Mouse (Mus musculus) embryonic facial prominence, embryonic 15.5 days (tissue): ENCODE data around the gene Runx3. TPM values are rescaled to one million over a fixed set of nuclear protein-coding genes. Genes with fewer than 3 reads are reported as not detected.

Experiments used
- ATAC-seq: fragments of 200-750 bp; cut with Nextera tagmentation; 2 replicates; pipeline ENCODE4 v1.8.0; 2017; ENCODE audit warnings: low read depth, moderate TSS enrichment; ENCODE audit not compliant: insufficient number of reproducible peaks, low FRiP score, low TSS enrichment
- H3K27ac ChIP-seq: fragments of 300-500 bp; sonication (generic); replicated peaks from 2 replicates; pipeline ENCODE4 v1.5.1; 2015; ENCODE audit warnings: mild to moderate bottlenecking, inconsistent platforms
- H3K27me3 ChIP-seq: fragments of 300-500 bp; sonication (generic); 2 replicates; pipeline ENCODE4 v1.6.1; 2015; ENCODE audit warnings: inconsistent platforms
- H3K36me3 ChIP-seq: fragments of 300-500 bp; sonication (generic); 2 replicates; pipeline ENCODE4 v1.6.1; 2015; ENCODE audit warnings: mild to moderate bottlenecking, inconsistent platforms
- H3K4me1 ChIP-seq: fragments of 300-500 bp; sonication (generic); 2 replicates; pipeline ENCODE4 v1.6.1; 2015; ENCODE audit warnings: inconsistent platforms
- H3K4me2 ChIP-seq: fragments of 300-500 bp; sonication (generic); replicated peaks from 2 replicates; pipeline ENCODE4 v1.6.1; 2015; ENCODE audit warnings: mild to moderate bottlenecking, inconsistent platforms
- H3K4me3 ChIP-seq: fragments of 300-500 bp; sonication (generic); replicated peaks from 2 replicates; pipeline ENCODE4 v1.5.1; 2015; ENCODE audit warnings: mild to moderate bottlenecking, inconsistent platforms
- H3K9ac ChIP-seq: fragments of 300-500 bp; sonication (generic); 2 replicates; pipeline ENCODE4 v1.6.1; 2015; ENCODE audit warnings: inconsistent platforms
- H3K9me3 ChIP-seq: fragments of 300-500 bp; sonication (generic); replicated peaks from 2 replicates; pipeline ENCODE4 v1.6.1; 2016; ENCODE audit warnings: inconsistent platforms
- WGBS: fragments of 180-500 bp; shearing (Covaris S2); methylation state at CpG from one replicate; pipeline ENCODE4 v1.1.7; 2015; 5-methylcytosine and 5-hydroxymethylcytosine counted together
- polyA plus RNA-seq: library from polyadenylated mRNA; unstranded; fragments of >200 nt; fragmentation: Nextera tagmentation; extraction: Ambion mirVana; gene quantifications from 2 replicates; pipeline ENCODE4 v1.2.1, GENCODE M21; 2015

Runx3 gene
- polyA plus RNA-seq, 1 experiment from 2014 or later, result 3.2 TPM

- Histone ChIP-seq H3K4me3 (no peak overlapping the region), H3K9ac (no peak overlapping the region), H3K4me2 (no peak overlapping the region), H3K27me3 (peaks cover 76% of the 10 kb centered on the region), H3K9me3 (no peaks in the 10 kb centered on the region), H3K4me1 (peaks cover 49% of the 10 kb centered on the region), H3K27ac (no peak overlapping the region), H3K36me3 (no peaks in the 10 kb centered on the region)
- ATAC-seq, result peak; percentile 24; the same call in 1 of the 2 replicates
- WGBS, result 18% methylated on average over 9 of the region's 9 CpGs
Observed at GRCm38 (mm10) chr4:135158724-135159409, 38.4 kb downstream of the Runx3 start.

- no peaks in the 10 kb centered on the region for H3K36me3 ChIP-seq
- no peak for ATAC-seq
- no peaks in the 10 kb centered on the region for H3K9me3 ChIP-seq
- WGBS, result 49% methylated on average over 2 of the region's 2 CpGs
- peaks cover 75% of the 10 kb centered on the region for H3K27me3 ChIP-seq
- H3K9ac ChIP-seq, result no peak overlapping the region
- H3K4me2 ChIP-seq, result no peak overlapping the region
- H3K4me1 ChIP-seq, result peaks cover 46% of the 10 kb centered on the region
- no peak overlapping the region for H3K4me3 ChIP-seq
- H3K27ac ChIP-seq, result no peak overlapping the region
Observed at GRCm38 (mm10) chr4:135159663-135160062, 39.2 kb downstream of the Runx3 start.

- Histone ChIP-seq H3K4me2 (no peak overlapping the region), H3K27me3 (peaks cover 75% of the 10 kb centered on the region), H3K9ac (no peak overlapping the region), H3K27ac (no peak overlapping the region), H3K4me3 (no peak overlapping the region), H3K9me3 (no peaks in the 10 kb centered on the region), H3K36me3 (no peaks in the 10 kb centered on the region), H3K4me1 (peaks cover 43% of the 10 kb centered on the region)
- ATAC-seq, result no peak
- WGBS, result 73% methylated on average over 3 of the region's 3 CpGs
Observed at GRCm38 (mm10) chr4:135160168-135160567, 39.7 kb downstream of the Runx3 start.

GRCm38 (mm10) chr4:135161441-135161840 lies 41.0 kb downstream of the Runx3 start:
- H3K4me3 ChIP-seq, result no peak overlapping the region
- WGBS, result 79% methylated on average over 11 of the region's 11 CpGs
- H3K27me3 ChIP-seq, result peaks cover 73% of the 10 kb centered on the region
- no peaks in the 10 kb centered on the region for H3K9me3 ChIP-seq
- H3K27ac ChIP-seq, result no peak overlapping the region
- H3K4me1 ChIP-seq, result peaks cover 39% of the 10 kb centered on the region
- no peak overlapping the region for H3K9ac ChIP-seq
- ATAC-seq, result no peak
- H3K4me2 ChIP-seq, result no peak overlapping the region
- H3K36me3 ChIP-seq, result no peaks in the 10 kb centered on the region

- no peaks in the 10 kb centered on the region for H3K9me3 ChIP-seq
- H3K4me1 ChIP-seq, result peaks cover 34% of the 10 kb centered on the region
- H3K27me3 ChIP-seq, result peaks cover 69% of the 10 kb centered on the region
Observed at GRCm38 (mm10) chr4:135165761-135166160, 45.3 kb downstream of the Runx3 start.

GRCm38 (mm10) chr4:135166413-135167225 lies 46.2 kb downstream of the Runx3 start:
- H3K27me3 ChIP-seq, result peaks cover 72% of the 10 kb centered on the region
- H3K4me2 ChIP-seq, result peak overlapping the region; percentile 34
- peaks cover 34% of the 10 kb centered on the region for H3K4me1 ChIP-seq
- peak overlapping the region; percentile 6; the same call in 1 of the 2 replicates for H3K4me3 ChIP-seq
- WGBS, result 9% methylated on average over 22 of the region's 23 CpGs
- H3K9ac ChIP-seq, result 0 out of 2 replicates have a peak overlapping the region, but pooled peaks have one; percentile 18
- 0 out of 2 replicates have a peak overlapping the region, but pooled peaks have one; percentile 22 for H3K27ac ChIP-seq
- no peaks in the 10 kb centered on the region for H3K9me3 ChIP-seq
- peak; percentile 75 for ATAC-seq
- no peaks in the 10 kb centered on the region for H3K36me3 ChIP-seq

More at GRCm38 (mm10) chr4:135165761-135166160, 45.3 kb downstream of the Runx3 start:
- Histone ChIP-seq H3K4me3 (no peak overlapping the region), H3K36me3 (no peaks in the 10 kb centered on the region), H3K9ac (no peak overlapping the region), H3K4me2 (no peak overlapping the region), H3K27ac (no peak overlapping the region)
- ATAC-seq, result no peak
- 40% methylated on average over 6 of the region's 6 CpGs for WGBS

GRCm38 (mm10) chr4:135167816-135168527 lies 47.5 kb downstream of the Runx3 start:
- no peak for ATAC-seq
- WGBS, result 57% methylated on average over 7 of the region's 7 CpGs

GRCm38 (mm10) chr4:135169096-135169495 lies 48.6 kb downstream of the Runx3 start:
- Histone ChIP-seq H3K36me3 (no peaks in the 10 kb centered on the region), H3K4me3 (no peak overlapping the region), H3K4me1 (peaks cover 31% of the 10 kb centered on the region), H3K9me3 (no peaks in the 10 kb centered on the region), H3K4me2 (no peak overlapping the region), H3K27ac (no peak overlapping the region), H3K9ac (no peak overlapping the region), H3K27me3 (peaks cover 87% of the 10 kb centered on the region)
- ATAC-seq, result no peak
- WGBS, result 78% methylated on average over 10 of the region's 10 CpGs

More at GRCm38 (mm10) chr4:135167816-135168527, 47.5 kb downstream of the Runx3 start:
- no peaks in the 10 kb centered on the region for H3K36me3 ChIP-seq
- no peak overlapping the region for H3K4me3 ChIP-seq
- peaks cover 31% of the 10 kb centered on the region for H3K4me1 ChIP-seq
- H3K4me2 ChIP-seq, result no peak overlapping the region
- peaks cover 85% of the 10 kb centered on the region for H3K27me3 ChIP-seq
- H3K9me3 ChIP-seq, result no peaks in the 10 kb centered on the region
- H3K9ac ChIP-seq, result no peak overlapping the region
- no peak overlapping the region for H3K27ac ChIP-seq

- peaks cover 31% of the 10 kb centered on the region for H3K4me1 ChIP-seq
- no peak overlapping the region for H3K4me3 ChIP-seq
- no peak overlapping the region for H3K9ac ChIP-seq
- H3K27ac ChIP-seq, result no peak overlapping the region
- no peak for ATAC-seq
- H3K27me3 ChIP-seq, result peaks cover 87% of the 10 kb centered on the region
- H3K4me2 ChIP-seq, result no peak overlapping the region
- 54% methylated on average over 4 of the region's 4 CpGs for WGBS
- H3K9me3 ChIP-seq, result no peaks in the 10 kb centered on the region
- H3K36me3 ChIP-seq, result no peaks in the 10 kb centered on the region
Observed at GRCm38 (mm10) chr4:135169501-135169900, 49.0 kb downstream of the Runx3 start.

- H3K27ac ChIP-seq, result no peak overlapping the region
- WGBS, result 48% methylated on average over 12 of the region's 12 CpGs
- H3K4me2 ChIP-seq, result no peak overlapping the region
- no peak overlapping the region for H3K4me3 ChIP-seq
- ATAC-seq, result no peak
- H3K4me1 ChIP-seq, result peaks cover 36% of the 10 kb centered on the region
- H3K9ac ChIP-seq, result no peak overlapping the region
- no peaks in the 10 kb centered on the region for H3K9me3 ChIP-seq
- peaks cover 83% of the 10 kb centered on the region for H3K27me3 ChIP-seq
- no peaks in the 10 kb centered on the region for H3K36me3 ChIP-seq
Observed at GRCm38 (mm10) chr4:135171304-135171875, 50.9 kb downstream of the Runx3 start.
